Mouse (Mus musculus): ENCODE data around the gene Ankrd39. TPM values are rescaled to one million over a fixed set of nuclear protein-coding genes. Genes with fewer than 3 reads are reported as not detected.

Gene Ankrd39
- 10 to 100 TPM; 11.1 TPM for total RNA-seq (2021)
- long read RNA-seq, partial matches to known transcripts, result 2 of 9 reads
- long read RNA-seq, other reads (novel, unspliced or antisense), result 2 of 9 reads

- peak; percentile 97 to 99 for DNase-seq (ENCODE audit: low spot score in 2 of 2)
Measured at GRCm38 (mm10) chr1:36546888-36547471, at the start of gene Ankrd39. TSS of gene Ankrd39 (minus strand) at chr1:36547445.

- peak in 1 of 2 experiments; percentile 35 for DNase-seq (ENCODE audit: low spot score in 2 of 2)
Measured at GRCm38 (mm10) chr1:36596114-36596513, 48.9 kb upstream of the Ankrd39 start.

- no peak for DNase-seq (ENCODE audit: low spot score in 2 of 2)
Measured at GRCm38 (mm10) chr1:36595167-36595931, 48.1 kb upstream of the Ankrd39 start.

GRCm38 (mm10) chr1:36593099-36593498 lies 45.9 kb upstream of the Ankrd39 start:
- no peak for DNase-seq (ENCODE audit: low spot score in 2 of 2)

- DNase-seq (ENCODE audit: low spot score in 2 of 2), result no peak
Measured at GRCm38 (mm10) chr1:36591408-36591807, 44.2 kb upstream of the Ankrd39 start.

- DNase-seq (ENCODE audit: low spot score in 2 of 2), result no peak
Measured at GRCm38 (mm10) chr1:36590664-36591063, 43.4 kb upstream of the Ankrd39 start.

GRCm38 (mm10) chr1:36589486-36589885 lies 42.2 kb upstream of the Ankrd39 start:
- DNase-seq (ENCODE audit: low spot score in 2 of 2), result no peak

GRCm38 (mm10) chr1:36588476-36589450 lies 41.5 kb upstream of the Ankrd39 start:
- no peak for DNase-seq (ENCODE audit: low spot score in 2 of 2)

GRCm38 (mm10) chr1:36587860-36588259 lies 40.6 kb upstream of the Ankrd39 start:
- no peak for DNase-seq (ENCODE audit: low spot score in 2 of 2)

GRCm38 (mm10) chr1:36586288-36586687 lies 39.0 kb upstream of the Ankrd39 start:
- DNase-seq (ENCODE audit: low spot score in 2 of 2), result no peak

- DNase-seq (ENCODE audit: low spot score in 2 of 2), result no peak
Measured at GRCm38 (mm10) chr1:36583408-36584116, 36.3 kb upstream of the Ankrd39 start.

GRCm38 (mm10) chr1:36582211-36582610 lies 35.0 kb upstream of the Ankrd39 start:
- DNase-seq (ENCODE audit: low spot score in 2 of 2), result no peak

- no peak for DNase-seq (ENCODE audit: low spot score in 2 of 2)
Measured at GRCm38 (mm10) chr1:36581260-36581659, 34.0 kb upstream of the Ankrd39 start.

- DNase-seq (ENCODE audit: low spot score in 2 of 2), result peak; percentile 42 to 66
Measured at GRCm38 (mm10) chr1:36580384-36581207, 33.4 kb upstream of the Ankrd39 start.

- no peak for DNase-seq (ENCODE audit: low spot score in 2 of 2)
Measured at GRCm38 (mm10) chr1:36579974-36580383, 32.7 kb upstream of the Ankrd39 start.

- DNase-seq (ENCODE audit: low spot score in 2 of 2), result no peak
Measured at GRCm38 (mm10) chr1:36576991-36577675, 29.9 kb upstream of the Ankrd39 start.

GRCm38 (mm10) chr1:36575347-36575746 lies 28.1 kb upstream of the Ankrd39 start:
- no peak for DNase-seq (ENCODE audit: low spot score in 2 of 2)

- no peak for DNase-seq (ENCODE audit: low spot score in 2 of 2)
Measured at GRCm38 (mm10) chr1:36574196-36574955, 27.1 kb upstream of the Ankrd39 start.

GRCm38 (mm10) chr1:36573524-36573923 lies 26.3 kb upstream of the Ankrd39 start:
- no peak for DNase-seq (ENCODE audit: low spot score in 2 of 2)
